Mouse (Mus musculus) limb, embryonic 11.5 days (tissue): ENCODE measurements around the gene Gm44502. TPM values are rescaled to one million over a fixed set of nuclear protein-coding genes. Genes with fewer than 3 reads are reported as not detected.
"Not testable (repeated sequence)": the region's sequence is repeated elsewhere in the genome, so short reads cannot be mapped to it uniquely, and the experiment has no call there.

Source experiments
- ATAC-seq: fragments of 200-750 bp; cut with Nextera tagmentation; 2 replicates; pipeline ENCODE4 v1.8.0; 2017; ENCODE audit warnings: low read depth; ENCODE audit not compliant: insufficient number of reproducible peaks, low FRiP score, low TSS enrichment
- DNase-seq: peaks from one replicate; pipeline ENCODE4 v3.0.0-alpha.2; 2015; ENCODE audit warnings: low spot score
- H3K27ac ChIP-seq: fragments of 300-500 bp; sonication (generic); replicated peaks from 2 replicates; pipeline ENCODE4 v1.5.1; 2014; ENCODE audit warnings: low read depth, mild to moderate bottlenecking, low read length
- H3K27me3 ChIP-seq: fragments of 300-500 bp; sonication (generic); 2 replicates; pipeline ENCODE4 v1.6.1; 2014; ENCODE audit warnings: mild to moderate bottlenecking, low read length, mixed read lengths; ENCODE audit not compliant: control insufficient read depth, insufficient read depth
- H3K36me3 ChIP-seq: fragments of 300-500 bp; sonication (generic); 2 replicates; pipeline ENCODE4 v1.6.1; 2014; ENCODE audit warnings: mild to moderate bottlenecking, low read length, moderate library complexity, mixed read lengths; ENCODE audit not compliant: control insufficient read depth, insufficient read depth
- H3K4me1 ChIP-seq: fragments of 300-500 bp; sonication (generic); 2 replicates; pipeline ENCODE4 v1.6.1; 2014; ENCODE audit warnings: low read length, mixed read lengths; ENCODE audit not compliant: control insufficient read depth, insufficient read depth
- H3K4me2 ChIP-seq: fragments of 300-500 bp; sonication (generic); 2 replicates; pipeline ENCODE4 v1.6.1; 2014; ENCODE audit warnings: low read depth, mild to moderate bottlenecking, moderate library complexity; ENCODE audit not compliant: severe bottlenecking
- H3K4me3 ChIP-seq: fragments of 300-500 bp; sonication (generic); 2 replicates; pipeline ENCODE4 v1.5.1; 2014; ENCODE audit warnings: low read depth, low read length
- H3K9ac ChIP-seq: fragments of 300-500 bp; sonication (generic); 2 replicates; pipeline ENCODE4 v1.6.1; 2014; ENCODE audit warnings: mild to moderate bottlenecking, low read length
- H3K9me3 ChIP-seq: fragments of 300-500 bp; sonication (generic); 2 replicates; pipeline ENCODE4 v1.6.1; 2016; ENCODE audit warnings: low read length; ENCODE audit not compliant: control insufficient read depth
- WGBS: fragments of 180-500 bp; shearing (Covaris S2); extraction: QIAGEN DNeasy Blood & Tissue Kit; methylation state at CpG from one replicate; pipeline ENCODE4 v1.1.7; 2014; 5-methylcytosine and 5-hydroxymethylcytosine counted together
- polyA plus RNA-seq: library from polyadenylated mRNA; unstranded; fragments of >200 nt; fragmentation: Nextera tagmentation; extraction: Ambion mirVana; gene quantifications from 2 replicates; pipeline ENCODE4 v1.2.1, GENCODE M21; 2014

Gene Gm44502
- polyA plus RNA-seq, 1 experiment from 2014 or later: not detected

- DNase-seq (no peak), ATAC-seq (no peak)
- WGBS: 39% methylated on average over 8 of the region's 8 CpGs
- Histone ChIP-seq H3K27ac (no peak overlapping the region), H3K4me3 (no peak overlapping the region), H3K27me3 (no peaks in the 10 kb centered on the region), H3K4me1 (no peaks in the 10 kb centered on the region), H3K4me2 (no peak overlapping the region), H3K9me3 (no peaks in the 10 kb centered on the region), H3K36me3 (no peaks in the 10 kb centered on the region), H3K9ac (no peak overlapping the region)
Measured at GRCm38 (mm10) chr15:89442486-89443070, 13.1 kb upstream of the Gm44502 start.

- no peak overlapping the region for H3K27ac ChIP-seq
- H3K4me3 ChIP-seq: no peak overlapping the region
- H3K4me2 ChIP-seq: no peak overlapping the region
- H3K27me3 ChIP-seq: no peaks in the 10 kb centered on the region
- H3K4me1 ChIP-seq: no peaks in the 10 kb centered on the region
- WGBS: 76% methylated on average over 5 of the region's 5 CpGs
- ATAC-seq: no peak
- DNase-seq: no peak
- H3K9ac ChIP-seq: no peak overlapping the region
- H3K36me3 ChIP-seq: no peaks in the 10 kb centered on the region
- no peaks in the 10 kb centered on the region for H3K9me3 ChIP-seq
Measured at GRCm38 (mm10) chr15:89435878-89436277, 6.4 kb upstream of the Gm44502 start.

GRCm38 (mm10) chr15:89434136-89434535 lies 4.6 kb upstream of the Gm44502 start:
- no peaks in the 10 kb centered on the region for H3K4me1 ChIP-seq
- H3K27ac ChIP-seq: no peak overlapping the region
- no peaks in the 10 kb centered on the region for H3K36me3 ChIP-seq
- H3K4me2 ChIP-seq: no peak overlapping the region
- 60% methylated on average over 3 of the region's 3 CpGs for WGBS
- DNase-seq (no peak), ATAC-seq (no peak)
- no peaks in the 10 kb centered on the region for H3K9me3 ChIP-seq
- no peak overlapping the region for H3K4me3 ChIP-seq
- no peaks in the 10 kb centered on the region for H3K27me3 ChIP-seq
- no peak overlapping the region for H3K9ac ChIP-seq

- H3K9ac ChIP-seq: no peak overlapping the region
- DNase-seq (no peak), ATAC-seq (no peak)
- no peak overlapping the region for H3K4me3 ChIP-seq
- H3K27me3 ChIP-seq: no peaks in the 10 kb centered on the region
- no peak overlapping the region for H3K4me2 ChIP-seq
- no peak overlapping the region for H3K27ac ChIP-seq
- H3K4me1 ChIP-seq: no peaks in the 10 kb centered on the region
- no peaks in the 10 kb centered on the region for H3K36me3 ChIP-seq
- H3K9me3 ChIP-seq: no peaks in the 10 kb centered on the region
- WGBS: 76% methylated on average over 4 of the region's 4 CpGs
Measured at GRCm38 (mm10) chr15:89432946-89433345, 3.5 kb upstream of the Gm44502 start.

GRCm38 (mm10) chr15:89431806-89432205 lies 2.3 kb upstream of the Gm44502 start:
- Histone ChIP-seq H3K9ac (no peak overlapping the region), H3K4me3 (no peak overlapping the region), H3K27me3 (no peaks in the 10 kb centered on the region), H3K9me3 (no peaks in the 10 kb centered on the region), H3K27ac (no peak overlapping the region), H3K4me2 (no peak overlapping the region), H3K36me3 (no peaks in the 10 kb centered on the region; the same call in 1 of the 2 replicates), H3K4me1 (no peaks in the 10 kb centered on the region)
- WGBS: 93% methylated on average over 6 of the region's 6 CpGs
- DNase-seq (no peak), ATAC-seq (no peak)

GRCm38 (mm10) chr15:89431271-89431670 lies 1.8 kb upstream of the Gm44502 start:
- Histone ChIP-seq H3K4me1 (0 out of 2 replicates have a peak, but pooled peaks cover 2% of the 10 kb centered on the region), H3K4me2 (no peak overlapping the region), H3K27ac (no peak overlapping the region), H3K27me3 (no peaks in the 10 kb centered on the region), H3K36me3 (peaks cover 2% of the 10 kb centered on the region; the same call in 1 of the 2 replicates), H3K4me3 (no peak overlapping the region), H3K9me3 (no peaks in the 10 kb centered on the region), H3K9ac (no peak overlapping the region)
- ATAC-seq (no peak), DNase-seq (no peak)
- WGBS: 89% methylated on average over 3 of the region's 3 CpGs

GRCm38 (mm10) chr15:89430771-89431170 lies 1.3 kb upstream of the Gm44502 start:
- not testable (repeated sequence) for H3K4me2 ChIP-seq, DNase-seq, H3K9me3 ChIP-seq, ATAC-seq, H3K36me3 ChIP-seq, H3K9ac ChIP-seq, H3K27ac ChIP-seq, H3K27me3 ChIP-seq, H3K4me1 ChIP-seq, H3K4me3 ChIP-seq
- WGBS: 80% methylated on average over 7 of the region's 9 CpGs

GRCm38 (mm10) chr15:89430341-89430740 lies 845 bp upstream of the Gm44502 start:
- H3K27ac ChIP-seq: no peak overlapping the region
- H3K4me1 ChIP-seq: peaks cover 9% of the 10 kb centered on the region
- no peak for ATAC-seq
- 54% methylated on average over 6 of the region's 6 CpGs for WGBS
- DNase-seq: no peak
- peaks cover 2% of the 10 kb centered on the region; the same call in 1 of the 2 replicates for H3K36me3 ChIP-seq
- no peaks in the 10 kb centered on the region for H3K9me3 ChIP-seq
- H3K27me3 ChIP-seq: no peaks in the 10 kb centered on the region
- peak overlapping the region; percentile 91 for H3K4me2 ChIP-seq
- 0 out of 2 replicates have a peak overlapping the region, but pooled peaks have one; percentile 54 for H3K9ac ChIP-seq
- peak overlapping the region; percentile 53 for H3K4me3 ChIP-seq
